Mouse (Mus musculus) cerebellum, postnatal 14 days (tissue): ENCODE data around the gene Scgn.

Source experiments
- DNase-seq, 2 experiments: peaks; one replicate each; pipeline ENCODE4 v3.0.0; 2021; ENCODE audit warnings: mixed read lengths in 2 of 2

The Scgn gene

GRCm38 (mm10) chr13:23934211-23934520 is 56.8 kb downstream of the Scgn start, which contains the start of gene Hist1h2aa:
Gene Hist1h2aa (plus strand): TSS chr13:23934462.
- DNase-seq, result no peak

DNA sequence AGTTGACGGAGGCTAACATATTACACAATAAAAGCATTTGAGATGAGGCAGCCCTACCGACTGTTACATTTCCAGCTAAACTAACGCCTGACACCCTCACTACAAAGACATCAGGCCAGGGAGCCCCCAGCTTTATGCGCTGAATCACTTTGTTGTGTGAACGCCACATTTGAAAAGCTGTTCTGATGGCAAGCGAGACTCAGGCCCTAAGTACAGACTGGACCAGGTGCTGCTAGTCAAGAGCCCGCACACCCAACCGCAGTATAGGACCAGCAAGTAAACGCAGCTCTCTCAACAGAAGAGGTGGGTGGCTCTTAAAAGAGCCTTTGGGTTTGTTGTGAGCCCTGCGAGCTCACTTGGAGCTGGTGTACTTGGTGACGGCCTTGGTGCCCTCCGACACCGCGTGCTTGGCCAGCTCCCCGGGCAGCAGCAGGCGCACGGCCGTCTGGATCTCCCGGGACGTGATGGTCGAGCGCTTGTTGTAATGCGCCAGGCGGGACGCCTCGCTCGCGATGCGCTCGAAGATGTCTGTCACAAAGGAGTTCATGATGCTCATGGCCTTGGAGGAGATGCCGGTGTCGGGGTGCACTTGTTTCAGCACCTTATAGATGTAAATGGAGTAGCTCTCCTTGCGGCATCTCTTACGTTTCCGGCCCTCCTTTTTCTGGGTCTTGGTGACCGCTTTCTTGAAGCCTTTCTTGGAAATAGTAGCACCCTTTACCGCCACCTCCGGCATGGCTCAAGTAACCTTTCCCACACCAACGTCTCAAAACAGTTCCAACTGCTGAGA is 57.4 kb downstream of the Scgn start, which contains the start of gene Hist1h2ba:
Gene Hist1h2ba (minus strand): TSS at position 736 of the 790 bp plus-strand sequence.
- no peak for DNase-seq

GRCm38 (mm10) chr13:23930904-23931303 is 60.1 kb downstream of the Scgn start:
- DNase-seq, result no peak

- no peak for DNase-seq
Observed at GRCm38 (mm10) chr13:23930461-23930860, 60.6 kb downstream of the Scgn start.

DNA sequence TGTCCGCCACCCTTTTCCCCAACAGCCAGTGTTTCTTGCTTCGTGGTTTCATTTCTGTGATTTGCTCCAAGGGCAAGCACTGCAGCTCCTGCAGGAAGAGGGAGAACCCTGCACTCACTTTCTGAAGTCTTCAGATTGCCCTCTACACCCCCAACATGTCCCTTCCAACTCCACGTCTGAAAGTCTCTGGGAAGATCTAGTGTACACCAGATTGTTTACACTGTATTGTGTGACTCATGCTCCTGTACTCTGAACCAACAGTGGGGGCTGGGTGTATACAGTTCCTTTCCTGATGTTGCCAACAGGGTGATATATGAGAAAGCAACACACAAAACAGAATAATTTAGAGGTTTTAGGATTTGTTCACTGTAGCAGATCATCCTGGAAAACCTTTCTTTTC is 62.4 kb downstream of the Scgn start:
- no peak for DNase-seq

DNA sequence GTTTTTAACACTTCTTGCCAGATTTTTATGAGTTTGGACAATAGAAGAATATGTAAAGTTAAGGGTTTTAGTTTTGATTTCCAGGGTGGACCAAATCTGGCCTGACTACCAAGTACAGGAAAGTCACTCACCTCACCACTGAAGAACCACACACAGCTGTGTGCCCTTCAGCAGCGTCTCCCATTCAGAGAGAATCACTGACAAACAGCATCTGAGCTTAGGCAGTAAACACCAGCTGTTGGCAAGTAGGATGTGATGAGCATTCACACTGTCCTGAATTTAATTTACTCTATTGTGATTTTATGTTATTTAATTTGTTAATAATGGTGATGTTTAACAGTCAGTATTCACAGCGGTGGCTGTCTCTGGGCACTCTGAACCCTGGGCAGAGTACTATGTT is 65.2 kb downstream of the Scgn start:
- DNase-seq, result no peak

DNA sequence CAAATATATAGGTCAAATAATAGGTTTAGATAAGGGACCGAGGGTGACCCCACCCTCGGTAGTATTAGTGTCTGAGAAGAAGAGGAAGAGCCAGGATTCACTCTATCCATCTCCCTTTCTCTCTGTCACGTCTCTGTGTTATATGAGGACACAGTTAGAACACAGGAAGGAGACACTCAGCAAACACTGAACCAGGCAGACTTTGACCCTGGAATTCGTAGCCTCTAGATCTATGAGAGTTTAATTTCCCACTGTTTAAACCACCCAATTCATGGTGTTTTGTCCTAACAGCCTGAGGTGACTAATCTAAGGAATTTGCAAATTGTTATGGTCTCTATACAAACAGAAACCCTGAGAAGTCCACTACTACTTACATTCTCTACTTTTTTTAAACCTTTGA is 73.3 kb downstream of the Scgn start:
- no peak for DNase-seq

DNA sequence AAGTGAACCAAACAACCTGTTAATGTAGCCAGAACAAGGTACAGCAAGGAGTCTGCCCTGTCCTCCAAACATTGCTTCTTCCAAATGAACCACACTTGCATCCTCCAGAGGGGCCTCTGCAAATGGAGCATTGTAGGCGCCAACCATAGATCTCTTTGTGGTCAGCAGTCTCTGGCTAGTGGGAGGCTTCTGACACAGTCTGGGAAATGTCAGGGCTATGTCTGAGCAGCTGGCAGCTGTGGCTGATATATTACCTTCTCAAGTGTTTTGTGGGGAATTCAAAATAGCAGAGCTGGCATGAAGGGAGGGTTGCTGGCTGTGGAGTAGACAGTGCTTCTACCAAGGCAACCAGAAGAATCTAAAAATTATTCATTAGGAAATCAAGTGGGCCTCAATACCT is 74.9 kb downstream of the Scgn start:
- DNase-seq, result no peak

GRCm38 (mm10) chr13:23914376-23915167 is 76.4 kb downstream of the Scgn start, which contains the start of gene Slc17a4:
Gene Slc17a4 (minus strand): TSS chr13:23915009.
- no peak for DNase-seq

- no peak for DNase-seq
Observed at GRCm38 (mm10) chr13:23913791-23914306, 77.2 kb downstream of the Scgn start.

- no peak for DNase-seq
Observed at GRCm38 (mm10) chr13:23911335-23911734, 79.7 kb downstream of the Scgn start.

- no peak for DNase-seq
Observed at GRCm38 (mm10) chr13:23910121-23910520, 80.9 kb downstream of the Scgn start.

DNA sequence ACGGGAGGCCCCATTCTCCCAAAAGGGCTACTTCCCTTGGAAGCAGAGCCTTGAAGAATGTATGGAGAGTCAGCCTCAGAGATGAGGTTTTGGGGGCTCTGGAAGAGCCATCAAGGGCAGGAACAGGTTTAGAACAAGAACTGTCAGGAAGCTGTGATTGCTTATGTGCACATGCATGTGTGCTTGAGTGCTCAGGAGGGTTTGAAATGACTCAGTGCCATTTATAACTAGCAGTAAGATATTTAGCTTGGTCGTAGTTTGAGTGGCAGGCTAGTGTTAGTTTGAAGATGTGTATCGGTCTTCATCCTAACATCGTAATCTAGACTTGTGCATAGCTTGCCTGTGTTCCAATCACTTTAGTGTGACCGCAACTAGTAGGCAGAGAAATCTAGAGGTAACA is 84.1 kb downstream of the Scgn start:
- no peak for DNase-seq
